Mouse (Mus musculus): ENCODE measurements around the gene Klrb1.
"Not testable (repeated sequence)": the region's sequence is repeated elsewhere in the genome, so short reads cannot be mapped to it uniquely, and the experiment has no call there.

Klrb1 gene

GRCm38 (mm10) chr6:128722959-128723358, at the start of gene Klrb1:
Gene Klrb1 (minus strand): TSS chr6:128723059.
- no peak for DNase-seq (ENCODE audit: low spot score in 2 of 2)

- DNase-seq (ENCODE audit: low spot score in 2 of 2) = no peak
Observed at GRCm38 (mm10) chr6:128769481-128770253, 46.8 kb upstream of the Klrb1 start.

GRCm38 (mm10) chr6:128768047-128768446, 45.2 kb upstream of the Klrb1 start:
- DNase-seq (ENCODE audit: low spot score in 2 of 2) = no peak

DNA sequence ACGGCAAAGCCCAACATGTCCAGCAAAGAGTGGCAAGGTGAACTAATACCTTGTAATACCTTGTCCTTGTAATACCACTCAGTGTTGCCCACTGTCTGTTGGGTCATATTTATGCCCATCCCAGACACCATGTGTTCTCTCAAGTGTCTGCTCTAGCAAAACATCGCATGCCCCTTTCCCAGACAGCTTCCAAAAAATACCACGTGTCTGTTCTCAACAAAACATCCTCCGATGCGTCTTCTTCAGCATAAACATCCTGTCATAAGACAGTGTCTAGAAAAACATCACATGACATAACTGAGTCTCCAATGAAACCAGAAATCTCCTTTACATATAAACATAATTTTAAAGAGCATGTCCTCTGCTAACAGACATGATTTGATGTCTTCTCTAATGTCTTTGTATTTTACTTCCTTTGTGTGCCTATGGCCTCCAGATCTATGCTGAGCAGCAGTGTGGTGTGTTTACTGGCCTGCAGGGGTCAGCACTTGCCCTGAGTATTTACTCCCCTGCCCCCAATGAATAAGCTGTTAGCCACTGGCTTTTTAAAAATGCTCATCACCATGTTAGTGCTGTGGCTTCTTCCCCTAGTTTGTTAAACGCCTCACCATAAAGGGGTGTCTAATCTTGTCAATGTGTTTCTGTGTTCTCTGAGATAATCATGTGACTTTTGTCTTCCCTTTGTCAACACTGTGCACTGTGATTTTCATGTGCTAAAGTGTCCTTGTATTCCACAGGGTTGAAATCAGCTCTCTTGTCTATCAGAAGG, 43.8 kb upstream of the Klrb1 start:
- DNase-seq (ENCODE audit: low spot score in 2 of 2) = not testable (repeated sequence)

DNA sequence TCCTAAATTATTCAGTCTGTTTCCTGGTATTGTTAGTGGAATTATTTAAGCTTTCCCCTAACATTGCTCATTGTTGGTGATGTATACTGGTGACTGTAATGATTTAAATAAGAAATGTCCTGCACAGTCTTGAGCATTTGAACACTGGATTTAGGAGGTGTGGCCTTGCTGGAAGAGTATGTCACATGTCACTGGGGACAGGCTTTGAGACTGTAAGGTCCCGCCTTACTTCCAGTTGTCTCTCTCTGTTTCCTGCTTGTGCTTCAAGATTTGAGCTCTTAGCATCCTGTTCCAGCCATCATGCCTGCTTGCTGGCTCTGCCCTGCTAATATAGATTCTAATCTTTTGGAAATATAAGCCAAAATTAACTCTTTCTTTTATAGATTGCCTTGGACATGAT, 42.4 kb upstream of the Klrb1 start:
- no peak for DNase-seq (ENCODE audit: low spot score in 2 of 2)

GRCm38 (mm10) chr6:128764598-128764997, 41.7 kb upstream of the Klrb1 start:
- no peak for DNase-seq (ENCODE audit: low spot score in 2 of 2)

DNA sequence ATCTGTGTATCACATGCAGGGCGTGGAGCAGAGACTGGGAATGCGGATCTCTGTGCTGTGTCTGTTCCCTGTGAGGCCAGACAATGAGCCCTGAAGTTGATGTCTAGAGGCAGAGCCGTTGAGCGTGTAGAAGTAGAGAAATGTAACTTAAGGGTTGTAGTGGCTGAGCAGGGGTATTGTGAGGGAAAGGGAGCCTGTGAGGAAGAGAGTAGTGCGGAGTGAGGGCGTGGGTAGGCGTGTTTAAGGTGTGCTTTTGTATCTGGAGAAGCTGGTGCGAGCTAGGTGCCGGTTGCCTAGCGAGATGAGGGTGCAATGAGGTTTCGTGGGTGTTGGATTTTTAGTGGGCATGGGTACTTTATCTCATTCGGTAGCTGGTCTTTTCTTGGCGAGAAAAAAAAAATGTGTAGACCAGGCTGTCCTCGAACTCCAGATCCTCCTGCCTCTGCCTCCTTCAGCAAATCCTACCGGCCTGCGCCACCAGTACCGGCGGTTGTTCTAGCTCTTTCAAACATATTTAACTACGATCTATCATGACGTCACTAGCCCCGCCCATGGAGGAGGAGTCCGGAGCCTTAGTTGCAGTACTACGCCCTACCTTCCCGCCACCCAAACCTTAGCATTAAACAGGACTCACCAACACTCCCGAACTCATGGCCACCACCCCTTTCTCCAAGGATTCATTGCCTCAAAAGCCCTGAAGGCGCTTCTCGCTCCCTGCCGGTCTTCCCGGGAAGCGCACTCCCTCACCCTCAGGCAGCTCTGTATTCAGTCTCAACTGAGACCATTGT, 41.1 kb upstream of the Klrb1 start:
- DNase-seq (ENCODE audit: low spot score in 2 of 2) = peak; percentile 95 to 98

- peak in 1 of 2 experiments; percentile 13 for DNase-seq (ENCODE audit: low spot score in 2 of 2)
Observed at GRCm38 (mm10) chr6:128762892-128763670, 40.2 kb upstream of the Klrb1 start.

DNA sequence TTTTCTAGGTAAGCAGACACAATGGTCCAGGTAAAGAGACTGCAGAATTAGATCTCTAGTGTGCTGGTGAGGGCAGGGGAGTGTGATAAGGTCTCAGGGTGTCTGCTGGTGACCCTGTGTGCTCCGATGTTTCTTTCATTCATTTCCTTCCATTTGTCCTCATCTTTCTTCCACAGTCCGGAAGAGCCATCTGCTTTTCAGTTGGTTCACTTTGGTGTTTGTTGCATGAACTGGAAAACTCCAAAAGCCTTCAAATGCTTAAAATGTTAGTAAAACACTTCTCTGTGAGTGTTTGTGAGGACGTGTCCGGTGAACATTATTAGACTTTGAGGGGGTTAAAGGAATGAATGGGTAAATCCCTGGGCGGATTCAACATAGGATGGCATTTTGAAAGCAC, 38.3 kb upstream of the Klrb1 start:
- DNase-seq (ENCODE audit: low spot score in 2 of 2) = no peak

DNA sequence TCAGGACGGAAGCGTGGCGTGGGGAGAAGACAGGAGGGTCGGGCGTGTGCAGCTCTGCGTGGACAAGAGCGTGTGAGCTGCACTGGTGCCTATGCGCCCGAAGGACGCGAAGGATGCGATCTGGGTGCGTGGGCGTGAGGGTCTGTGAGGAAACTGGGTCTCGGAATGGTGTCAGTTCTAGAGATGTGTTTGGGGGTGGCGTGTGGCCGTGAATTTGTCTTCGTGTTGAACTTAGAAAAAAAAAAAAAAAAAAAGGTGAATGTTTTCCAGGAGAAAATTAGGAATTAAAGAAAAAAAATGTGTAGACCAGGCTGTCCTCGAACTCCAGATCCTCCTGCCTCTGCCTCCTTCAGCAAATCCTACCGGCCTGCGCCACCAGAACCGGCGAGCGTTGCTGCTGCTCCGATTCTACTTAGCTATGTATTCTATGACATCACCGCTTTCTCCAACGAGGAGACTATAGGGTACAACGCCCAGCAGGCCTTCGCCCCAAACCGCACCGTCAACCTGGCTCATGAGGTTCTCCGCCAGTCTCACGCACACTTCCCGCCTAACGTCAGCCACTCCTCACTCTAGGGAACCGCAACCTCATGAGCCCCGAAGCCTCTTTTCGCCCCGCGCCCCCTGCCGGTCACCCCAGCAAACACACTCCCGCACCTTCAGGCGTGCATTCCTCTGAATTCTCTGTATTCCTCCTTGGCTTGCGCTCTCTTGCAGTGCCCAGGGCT, 37.7 kb upstream of the Klrb1 start:
- DNase-seq (ENCODE audit: low spot score in 2 of 2) = peak; percentile 83 to 90

- DNase-seq (ENCODE audit: low spot score in 2 of 2) = peak; percentile 80 to 92
Observed at GRCm38 (mm10) chr6:128760016-128760415, 37.2 kb upstream of the Klrb1 start.

DNA sequence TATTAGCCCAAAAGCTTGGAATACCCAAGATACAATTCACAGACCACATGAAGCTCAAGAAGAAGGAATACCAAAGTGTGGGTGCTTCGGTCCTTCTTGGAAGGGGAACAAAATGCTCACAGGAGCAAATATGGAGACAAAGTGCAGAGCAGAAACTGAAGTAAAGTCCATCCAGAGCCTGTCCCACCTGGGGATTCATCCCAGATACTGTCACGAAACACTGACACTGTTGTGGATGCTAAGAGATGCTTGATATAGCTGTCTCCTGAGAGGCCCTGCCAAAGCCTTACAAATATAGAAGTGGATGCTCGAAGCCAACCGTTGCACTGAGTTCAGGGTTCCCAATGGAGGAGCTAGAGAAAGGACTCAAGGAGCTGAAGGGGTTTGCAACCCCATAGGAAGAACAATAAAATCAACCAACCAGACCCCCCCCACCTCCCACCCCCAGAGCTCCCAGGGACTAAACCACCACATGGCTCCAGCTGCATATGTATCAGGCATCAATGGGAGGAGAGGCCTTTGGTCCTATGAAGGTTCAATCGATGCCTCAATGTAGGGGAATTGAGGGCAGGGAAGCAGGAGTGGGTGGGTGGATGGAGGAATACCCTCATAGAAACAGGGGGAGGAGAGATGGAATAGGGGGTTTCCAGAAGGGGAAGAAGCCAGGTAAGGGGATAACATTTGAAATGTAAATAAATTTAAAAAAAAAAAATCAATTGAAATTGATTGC, 36.5 kb upstream of the Klrb1 start:
- no peak for DNase-seq (ENCODE audit: low spot score in 2 of 2)

DNA sequence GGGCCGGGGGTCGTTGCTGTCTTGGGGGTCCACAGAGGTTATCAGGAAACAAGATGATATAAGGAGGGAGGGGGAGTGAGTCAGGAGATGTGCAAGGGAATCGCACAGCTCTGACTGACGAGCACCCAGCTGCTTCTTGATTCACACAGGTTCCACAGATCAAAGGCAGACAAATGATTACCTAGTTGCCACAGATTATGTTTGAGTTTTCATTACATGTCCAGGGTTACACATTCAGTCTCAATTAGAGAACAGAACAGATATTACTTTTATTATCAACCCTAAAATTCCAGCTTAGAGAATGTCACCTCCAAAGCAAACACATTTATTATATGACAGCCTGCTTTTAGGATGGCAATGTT, 32.5 kb upstream of the Klrb1 start:
- not testable (repeated sequence) for DNase-seq (ENCODE audit: low spot score in 2 of 2)

- not testable (repeated sequence) for DNase-seq (ENCODE audit: low spot score in 2 of 2)
Observed at GRCm38 (mm10) chr6:128754748-128755401, 32.0 kb upstream of the Klrb1 start.

DNA sequence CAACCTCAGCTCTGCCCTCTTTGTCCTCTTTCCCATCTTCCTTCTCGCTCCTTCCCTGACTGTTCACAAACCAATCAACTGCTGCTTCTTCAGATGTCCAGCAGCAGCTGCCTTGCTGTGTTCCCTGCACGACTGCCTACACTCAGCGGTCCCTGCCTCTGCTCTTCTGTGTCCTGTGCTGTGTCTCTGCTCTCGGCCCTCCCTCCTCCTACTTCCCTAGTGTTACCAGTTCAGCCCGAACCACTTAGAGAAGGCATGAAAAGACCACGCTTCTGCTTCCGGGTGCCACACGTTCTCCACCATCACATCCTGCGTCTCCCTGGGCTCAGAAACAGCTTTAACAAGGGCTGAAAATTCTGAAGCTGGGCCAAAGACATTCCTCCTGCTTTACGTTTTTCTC, 31.4 kb upstream of the Klrb1 start:
- DNase-seq (ENCODE audit: low spot score in 2 of 2) = not testable (repeated sequence)

DNA sequence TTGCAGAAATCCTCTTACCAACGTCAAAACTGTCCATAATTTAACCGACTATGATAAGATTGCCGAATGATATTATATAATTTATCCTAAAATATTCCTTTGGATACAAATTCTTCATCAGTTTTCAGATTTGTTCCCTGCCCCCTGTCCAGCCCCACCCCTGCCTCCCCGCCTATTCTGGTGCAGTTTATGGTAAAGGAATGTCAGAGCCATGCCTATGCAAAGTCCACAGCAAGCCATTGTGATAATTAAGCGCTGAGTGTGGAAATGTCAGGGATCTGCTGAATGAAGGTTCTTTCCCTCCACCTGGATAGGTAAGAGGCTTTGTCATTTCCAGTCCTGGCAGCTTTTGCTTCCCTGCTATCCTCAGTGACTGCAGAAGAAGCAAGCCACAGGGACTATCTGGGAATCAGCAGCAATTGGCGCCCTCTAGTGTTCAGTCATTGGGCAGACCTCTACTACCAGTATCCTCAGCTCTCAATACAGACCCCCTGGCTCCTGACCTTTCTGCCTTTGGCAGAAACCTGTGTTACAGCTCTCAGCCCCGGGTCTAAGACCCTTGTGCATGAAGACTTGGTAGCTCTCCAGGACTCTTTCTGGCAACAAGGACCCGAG, 30.9 kb upstream of the Klrb1 start:
- peak; percentile 74 to 83 for DNase-seq (ENCODE audit: low spot score in 2 of 2)

DNA sequence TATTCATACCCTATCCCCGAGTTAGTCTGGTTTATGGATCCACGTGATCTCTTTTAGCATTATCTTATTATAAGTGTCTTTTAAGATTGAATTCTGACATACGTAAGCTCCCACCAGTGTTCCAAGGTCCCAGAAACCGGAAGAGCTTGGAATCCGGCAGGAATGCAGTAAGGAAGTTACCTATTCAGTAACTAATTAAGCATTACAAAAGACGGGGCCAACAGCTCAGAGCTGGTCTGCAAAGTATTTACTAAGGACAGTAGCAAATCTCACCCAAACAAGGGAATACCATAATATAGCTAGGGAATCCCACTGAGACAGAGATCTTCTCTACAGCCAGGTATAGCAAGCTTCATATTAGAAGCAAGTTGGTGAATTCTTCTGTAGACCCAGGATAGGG, 24.1 kb upstream of the Klrb1 start:
- DNase-seq (ENCODE audit: low spot score in 2 of 2) = not testable (repeated sequence)

GRCm38 (mm10) chr6:128737445-128737844, 14.6 kb upstream of the Klrb1 start:
- DNase-seq (ENCODE audit: low spot score in 2 of 2) = no peak

- no peak for DNase-seq (ENCODE audit: low spot score in 2 of 2)
Observed at GRCm38 (mm10) chr6:128736100-128736499, 13.2 kb upstream of the Klrb1 start.
